Mouse (Mus musculus): ENCODE results near the gene Nek1. TPM values are rescaled to one million over a fixed set of nuclear protein-coding genes. Genes with fewer than 3 reads are reported as not detected.
"Not testable (repeated sequence)": the region's sequence is repeated elsewhere in the genome, so short reads cannot be mapped to it uniquely, and the experiment has no call there.

Gene Nek1
- polyA plus RNA-seq, 1 experiment from 2014 or later, result 21.1 TPM

DNA sequence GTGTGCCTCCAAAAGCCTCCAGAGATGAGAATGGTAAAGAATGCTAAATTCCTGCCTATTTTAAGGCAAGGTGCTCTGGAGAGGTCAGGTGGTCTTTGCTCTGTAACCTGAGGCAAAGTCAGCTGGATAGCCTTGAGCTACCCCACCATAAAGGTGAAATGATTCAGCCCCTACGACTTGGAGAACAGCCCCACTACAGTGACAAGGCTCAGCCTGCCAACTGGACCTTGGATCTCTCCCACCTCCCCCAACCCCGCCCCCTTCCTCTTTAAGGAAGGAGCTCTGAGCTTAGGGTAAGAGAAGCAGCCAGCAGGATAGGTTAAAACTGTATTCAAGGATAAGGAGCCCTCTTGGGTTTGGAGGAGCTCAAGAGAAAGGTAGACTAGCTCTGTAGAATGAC is 23.9 kb upstream of the Nek1 start:
- no peak overlapping the region for H3K27ac ChIP-seq (replicated peaks)
- DNase-seq (ENCODE audit: low spot score), result no peak
- H3K4me1 ChIP-seq, result 0 out of 2 replicates have a peak, but pooled peaks cover 3% of the 10 kb centered on the region
- H3K9me3 ChIP-seq, result no peaks in the 10 kb centered on the region
- WGBS, result 38% methylated on average over 2 of the region's 2 CpGs
- H3K36me3 ChIP-seq (replicated peaks), result no peaks in the 10 kb centered on the region
- H3K27me3 ChIP-seq (replicated peaks; ENCODE audit: low read depth, poor library complexity, severe bottlenecking), result no peaks in the 10 kb centered on the region
- no peak overlapping the region for H3K4me3 ChIP-seq

DNA sequence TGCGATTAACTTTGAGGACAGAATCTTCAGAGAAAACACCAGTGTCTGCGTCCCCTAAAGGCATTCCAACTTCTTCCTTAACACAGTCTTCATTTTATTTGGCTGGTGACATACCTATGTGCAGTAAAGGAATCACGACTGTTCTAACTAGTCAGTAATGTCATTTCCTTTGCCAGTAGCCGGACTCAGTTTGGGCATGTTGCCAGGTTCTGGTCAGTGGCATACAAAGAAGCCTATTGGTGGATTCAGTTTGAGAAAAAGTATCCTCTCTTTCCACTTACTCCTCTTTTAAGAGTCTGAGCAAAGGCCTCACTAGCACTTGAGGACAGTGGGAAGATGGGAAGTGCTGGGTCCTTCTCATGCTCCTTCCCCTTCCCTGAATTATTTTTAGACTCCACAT is 21.2 kb upstream of the Nek1 start:
- WGBS, result 84% methylated on average over 4 of the region's 4 CpGs
- Histone ChIP-seq H3K36me3 (replicated peaks) (no peaks in the 10 kb centered on the region), H3K27ac (replicated peaks) (no peak overlapping the region), H3K4me1 (0 out of 2 replicates have a peak, but pooled peaks cover 3% of the 10 kb centered on the region), H3K9me3 (no peaks in the 10 kb centered on the region), H3K4me3 (no peak overlapping the region), H3K27me3 (replicated peaks; ENCODE audit: low read depth, poor library complexity, severe bottlenecking) (no peaks in the 10 kb centered on the region)
- DNase-seq (ENCODE audit: low spot score), result no peak

DNA sequence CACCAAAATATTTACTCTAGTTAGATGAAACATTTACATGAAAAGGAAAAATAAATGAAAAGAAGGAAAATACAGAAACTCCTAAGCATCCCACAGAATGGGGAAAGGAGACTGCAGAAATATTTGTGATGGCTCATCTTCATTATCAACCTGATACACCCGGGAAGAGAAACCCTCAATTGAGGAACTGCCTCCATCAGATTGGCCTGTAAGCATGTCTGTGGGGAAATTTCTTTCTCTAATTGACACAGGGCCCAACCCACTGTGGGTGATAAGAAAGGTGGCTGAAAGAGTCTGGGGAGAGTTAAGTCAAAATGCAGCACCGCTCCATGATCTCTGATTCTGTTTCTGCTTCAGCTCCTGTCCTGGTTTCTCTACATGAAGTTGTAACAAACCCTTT is 19.5 kb upstream of the Nek1 start:
- WGBS, result 87% methylated on average over 2 of the region's 2 CpGs
- 0 out of 2 replicates have a peak, but pooled peaks cover 3% of the 10 kb centered on the region for H3K4me1 ChIP-seq
- no peak overlapping the region for H3K4me3 ChIP-seq
- no peaks in the 10 kb centered on the region for H3K9me3 ChIP-seq
- no peak overlapping the region for H3K27ac ChIP-seq (replicated peaks)
- no peak for DNase-seq (ENCODE audit: low spot score)
- no peaks in the 10 kb centered on the region for H3K36me3 ChIP-seq (replicated peaks)
- no peaks in the 10 kb centered on the region for H3K27me3 ChIP-seq (replicated peaks; ENCODE audit: low read depth, poor library complexity, severe bottlenecking)

DNA sequence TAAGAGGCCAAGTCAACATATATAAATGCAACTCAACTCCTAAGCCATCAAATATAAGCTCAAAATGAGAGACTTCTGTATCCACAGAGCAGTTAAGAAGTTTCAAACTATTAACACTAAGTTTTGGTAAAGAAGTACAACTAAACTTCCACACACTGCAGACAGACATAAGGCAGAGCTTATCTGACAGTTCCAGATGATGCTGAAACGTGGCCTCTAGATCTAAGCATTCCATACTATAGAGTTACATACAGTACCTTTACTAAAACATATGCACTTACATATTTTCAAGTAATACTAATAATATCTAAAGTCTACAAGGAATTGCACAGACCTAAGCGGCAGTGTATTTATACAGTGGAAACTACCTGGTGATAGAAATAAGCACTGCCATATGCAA is 18.2 kb upstream of the Nek1 start:
- no peak overlapping the region for H3K4me3 ChIP-seq
- no peak overlapping the region for H3K27ac ChIP-seq (replicated peaks)
- WGBS, result 90% methylated on average over 2 of the region's 2 CpGs
- no peaks in the 10 kb centered on the region for H3K36me3 ChIP-seq (replicated peaks)
- no peaks in the 10 kb centered on the region for H3K9me3 ChIP-seq
- H3K4me1 ChIP-seq, result no peaks in the 10 kb centered on the region
- no peak for DNase-seq (ENCODE audit: low spot score)
- H3K27me3 ChIP-seq (replicated peaks; ENCODE audit: low read depth, poor library complexity, severe bottlenecking), result no peaks in the 10 kb centered on the region

DNA sequence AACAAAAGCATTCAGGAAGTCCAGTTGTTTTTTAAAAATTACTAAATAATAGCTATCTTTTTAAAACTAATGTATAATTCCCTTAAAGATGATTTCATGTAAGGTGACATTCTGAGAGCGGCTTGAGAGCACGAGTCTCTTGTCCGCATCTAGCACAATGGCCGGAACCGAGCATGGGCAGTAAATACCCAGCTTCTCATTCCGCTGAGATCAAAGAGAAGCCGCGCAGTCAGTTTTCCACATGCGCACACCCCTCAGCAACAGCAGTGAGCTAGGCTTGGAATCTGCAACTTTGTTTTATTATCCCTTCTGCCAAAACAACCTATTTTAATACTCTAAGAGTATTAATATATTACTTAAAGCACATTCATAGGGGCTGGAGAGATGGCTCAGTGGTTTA is 16.2 kb upstream of the Nek1 start:
- WGBS, result 89% methylated on average over 9 of the region's 9 CpGs
- Histone ChIP-seq H3K4me1 (peaks cover 12% of the 10 kb centered on the region), H3K36me3 (replicated peaks) (no peaks in the 10 kb centered on the region), H3K27ac (replicated peaks) (no peak overlapping the region), H3K27me3 (replicated peaks; ENCODE audit: low read depth, poor library complexity, severe bottlenecking) (no peaks in the 10 kb centered on the region), H3K4me3 (no peak overlapping the region), H3K9me3 (no peaks in the 10 kb centered on the region)
- DNase-seq (ENCODE audit: low spot score), result no peak

DNA sequence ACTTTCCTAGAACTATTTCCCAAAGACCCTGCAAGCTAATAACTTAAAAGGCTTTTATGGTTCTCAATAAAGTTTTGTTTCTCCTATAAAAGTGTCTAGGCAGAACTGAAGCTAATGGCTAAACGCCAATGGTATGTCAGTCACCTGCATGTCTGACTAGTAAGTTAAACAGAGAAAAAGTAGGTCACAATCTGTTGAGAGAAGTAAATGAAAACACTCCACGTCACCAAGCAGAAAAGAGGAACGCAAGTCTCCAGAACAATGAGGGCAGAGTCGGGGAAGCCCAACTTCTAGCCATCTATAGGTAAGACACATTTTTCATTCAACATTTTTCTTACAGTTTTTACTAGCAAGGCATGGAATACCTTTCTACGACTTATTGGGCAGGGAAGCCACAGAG is 14.5 kb upstream of the Nek1 start:
- no peak for DNase-seq (ENCODE audit: low spot score)
- 87% methylated on average over 5 of the region's 5 CpGs for WGBS
- no peaks in the 10 kb centered on the region for H3K36me3 ChIP-seq (replicated peaks)

DNA sequence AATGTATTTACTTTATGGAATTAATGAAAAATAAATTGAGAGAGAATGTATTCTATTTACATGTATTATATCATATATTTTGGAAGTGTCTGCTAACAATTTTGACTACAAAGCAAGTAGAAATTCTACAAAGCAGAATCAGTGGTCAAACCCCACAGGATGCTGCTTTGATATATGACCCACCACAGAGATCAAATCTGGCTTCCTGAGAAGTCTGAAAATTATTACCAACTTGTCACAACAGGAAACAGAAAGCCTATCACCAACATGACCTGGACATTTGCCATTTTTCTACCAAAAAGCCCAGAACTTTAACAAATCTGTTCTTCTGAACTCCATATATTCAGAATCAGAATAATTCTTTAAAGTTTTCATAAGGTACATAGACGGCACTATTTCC is 11.6 kb upstream of the Nek1 start:
- Histone ChIP-seq H3K36me3 (replicated peaks) (no peaks in the 10 kb centered on the region), H3K4me3 (peak overlapping the region; percentile 84), H3K9me3 (0 out of 2 replicates have a peak, but pooled peaks cover 4% of the 10 kb centered on the region), H3K27me3 (replicated peaks; ENCODE audit: low read depth, poor library complexity, severe bottlenecking) (no peaks in the 10 kb centered on the region), H3K27ac (replicated peaks) (no peak overlapping the region), H3K4me1 (peaks cover 24% of the 10 kb centered on the region)
- no peak for DNase-seq (ENCODE audit: low spot score)
- WGBS, result 31% methylated on average over 1 of the region's 1 CpGs

More for the DNA sequence above, 14.5 kb upstream of the Nek1 start:
- Histone ChIP-seq H3K27ac (replicated peaks) (no peak overlapping the region), H3K4me3 (no peak overlapping the region), H3K27me3 (replicated peaks; ENCODE audit: low read depth, poor library complexity, severe bottlenecking) (no peaks in the 10 kb centered on the region), H3K4me1 (peaks cover 21% of the 10 kb centered on the region), H3K9me3 (no peaks in the 10 kb centered on the region)

DNA sequence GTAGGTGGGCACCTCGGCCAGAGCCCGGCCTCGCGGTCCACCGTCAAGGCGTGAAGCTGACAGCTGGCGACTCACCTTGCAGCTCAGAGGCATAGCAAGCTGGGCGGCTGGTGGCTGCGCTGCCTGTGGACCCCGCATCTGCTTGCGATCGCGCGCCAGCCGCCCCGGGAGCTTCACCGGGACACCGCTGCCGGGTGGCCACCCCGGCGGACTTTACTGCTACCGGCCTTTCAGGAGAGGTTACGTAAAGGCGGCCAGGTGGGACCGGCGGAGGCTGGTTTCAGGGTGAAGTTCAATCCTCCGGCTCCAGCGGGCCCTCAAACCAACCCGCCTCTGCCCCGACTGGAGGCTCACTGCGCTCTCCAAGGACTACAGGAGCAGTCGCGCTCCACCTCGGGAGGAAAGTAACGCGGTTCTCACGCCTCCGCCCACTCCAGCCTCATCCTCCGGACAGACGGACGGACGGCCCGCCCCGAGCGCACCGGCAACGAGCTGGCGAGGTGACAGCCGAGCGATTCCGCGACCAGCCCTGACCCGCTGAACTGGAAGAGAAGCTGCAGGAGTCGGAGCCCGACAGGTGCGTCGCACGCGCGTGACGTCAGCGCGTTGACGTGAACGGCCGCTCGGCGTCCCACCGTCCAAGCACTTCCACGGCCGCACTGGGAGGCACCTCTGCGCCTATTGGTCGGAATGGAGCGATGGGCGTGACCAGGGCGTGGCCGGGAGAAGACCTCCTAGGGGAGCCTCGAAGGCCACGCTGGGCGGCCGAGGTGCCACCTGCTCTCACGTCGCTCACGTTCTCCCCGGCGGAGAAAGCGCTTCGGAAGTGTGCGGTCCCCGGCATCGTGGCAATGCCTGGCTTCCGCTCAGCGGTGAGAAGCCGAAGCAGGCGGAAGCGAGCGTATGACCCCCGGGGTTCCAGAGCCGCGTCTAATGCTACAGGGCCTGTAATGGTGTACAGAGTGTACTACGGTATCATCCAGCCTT is 10.0 kb upstream of the Nek1 start, which contains the start of gene Clcn3:
Clcn3 (minus strand) TSS at position 600 of the 987 bp plus-strand sequence.
- Histone ChIP-seq H3K4me1 (peaks cover 24% of the 10 kb centered on the region), H3K9me3 (0 out of 2 replicates have a peak, but pooled peaks cover 4% of the 10 kb centered on the region), H3K4me3 (peak within 1 kb of the TSS; percentile 84), H3K36me3 (replicated peaks) (no peaks in the 10 kb centered on the region), H3K27ac (replicated peaks) (peak within 1 kb of the TSS; percentile 83), H3K27me3 (replicated peaks; ENCODE audit: low read depth, poor library complexity, severe bottlenecking) (no peaks in the 10 kb centered on the region)
- under 1% methylated on average over 101 of the region's 101 CpGs for WGBS
- DNase-seq (ENCODE audit: low spot score), result peak; percentile 99

DNA sequence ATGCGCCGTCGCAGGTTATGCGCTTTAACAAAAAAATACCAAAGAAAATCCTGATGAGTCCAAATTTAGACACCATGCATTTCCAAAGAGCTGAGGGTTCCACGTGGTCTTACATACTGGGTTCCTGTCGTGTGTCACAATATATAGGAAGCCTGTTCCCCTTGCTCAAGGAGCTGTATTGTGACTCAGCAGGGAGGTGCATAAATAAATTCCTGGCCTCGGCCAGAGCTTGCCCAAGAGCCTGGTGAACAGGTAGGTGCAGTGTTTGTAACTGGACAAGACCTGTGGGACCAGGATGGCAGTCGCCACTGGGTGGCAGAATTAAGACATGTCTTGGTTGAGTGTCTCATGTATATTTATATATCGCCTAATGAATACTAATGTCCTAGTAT is 9.3 kb upstream of the Nek1 start:
- Histone ChIP-seq H3K36me3 (replicated peaks) (no peaks in the 10 kb centered on the region), H3K27me3 (replicated peaks; ENCODE audit: low read depth, poor library complexity, severe bottlenecking) (no peaks in the 10 kb centered on the region), H3K4me3 (peak overlapping the region; percentile 84), H3K9me3 (0 out of 2 replicates have a peak, but pooled peaks cover 4% of the 10 kb centered on the region), H3K4me1 (peaks cover 24% of the 10 kb centered on the region), H3K27ac (replicated peaks) (peak overlapping the region; percentile 83)
- DNase-seq (ENCODE audit: low spot score), result peak; percentile 29
- WGBS, result 14% methylated on average over 9 of the region's 9 CpGs

DNA sequence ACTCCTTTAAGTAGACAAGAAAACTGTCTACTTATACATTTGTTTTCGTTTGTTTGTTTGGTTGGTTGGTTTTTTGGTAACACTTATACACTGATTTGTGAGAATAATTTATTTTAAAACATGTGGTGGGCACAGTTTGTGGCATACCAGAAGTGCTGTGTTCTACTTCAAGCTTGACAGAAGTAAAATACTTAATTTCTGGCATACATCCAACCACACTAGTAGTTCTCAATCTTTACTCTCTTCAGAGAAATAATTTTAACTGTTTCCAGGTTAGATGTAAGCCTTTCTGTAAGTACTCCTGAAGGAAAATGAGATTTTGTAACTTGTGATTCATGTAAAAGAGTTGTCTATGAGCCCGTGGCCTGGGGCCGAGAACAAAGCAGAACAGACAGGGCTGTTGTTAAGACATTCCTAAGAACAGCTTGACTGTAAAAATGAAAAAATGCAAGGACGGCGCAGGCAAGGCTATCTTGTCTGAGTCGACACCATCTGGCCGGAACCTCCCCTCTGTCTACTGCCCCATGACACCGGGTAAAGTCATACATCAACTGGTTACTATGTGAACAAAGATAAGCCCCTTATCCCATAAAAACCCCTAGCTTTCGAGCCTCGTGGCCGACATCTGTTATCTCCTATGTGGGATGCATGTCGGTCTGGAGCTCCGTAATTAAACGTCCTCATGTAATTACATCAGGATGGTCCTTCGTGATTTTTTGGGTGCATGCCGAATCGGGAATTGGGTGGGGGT is 8.6 kb upstream of the Nek1 start:
- H3K36me3 ChIP-seq (replicated peaks); H3K27ac ChIP-seq (replicated peaks); H3K9me3 ChIP-seq; DNase-seq (ENCODE audit: low spot score); H3K4me3 ChIP-seq; H3K27me3 ChIP-seq (replicated peaks; ENCODE audit: low read depth, poor library complexity, severe bottlenecking): not testable (repeated sequence)
- H3K4me1 ChIP-seq, result peaks cover 24% of the 10 kb centered on the region
- WGBS, result 91% methylated on average over 17 of the region's 17 CpGs

DNA sequence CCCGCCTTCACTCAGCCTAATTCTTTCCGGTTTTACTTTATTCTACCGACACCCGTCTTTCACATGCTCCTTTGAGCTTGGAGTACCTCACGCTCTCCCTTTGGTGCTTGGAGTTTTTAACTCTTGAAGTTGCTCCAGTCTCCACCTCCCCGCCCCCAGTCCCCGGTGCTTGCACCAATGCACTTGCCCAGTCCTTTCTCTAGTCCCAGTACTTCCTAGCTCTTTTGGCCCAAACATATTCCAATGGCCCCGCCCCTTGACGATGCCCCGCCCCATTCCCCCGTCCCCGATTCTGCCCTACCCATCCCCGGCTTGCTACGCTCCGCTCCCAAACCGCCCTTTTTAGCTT is 460 bp upstream of the Nek1 start:
- peak overlapping the region; percentile 88 for H3K27ac ChIP-seq (replicated peaks)
- under 1% methylated on average over 16 of the region's 16 CpGs for WGBS

DNA sequence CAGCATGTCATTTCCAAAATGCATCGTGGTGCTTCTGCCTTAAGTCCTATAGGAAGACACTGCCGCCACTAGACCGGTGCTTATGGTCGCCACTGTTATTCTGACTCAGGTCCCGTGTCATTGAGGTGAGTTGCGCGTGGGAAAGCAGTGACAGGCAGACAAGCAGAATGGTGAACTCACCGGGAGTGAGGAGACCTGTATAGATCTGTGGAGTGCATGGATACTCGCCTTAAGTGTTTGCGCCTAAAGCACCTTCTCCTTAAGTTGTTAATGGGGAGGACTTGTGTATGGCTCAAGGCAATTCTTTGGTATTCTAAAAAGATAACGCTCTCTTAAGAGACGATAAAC is 618 bp downstream of the Nek1 start:
- WGBS, result 7% methylated on average over 12 of the region's 12 CpGs
- H3K36me3 ChIP-seq (replicated peaks), result peaks cover 8% of the 10 kb centered on the region; the same call in 1 of the 2 replicates

More for the DNA sequence above, 460 bp upstream of the Nek1 start:
- H3K36me3 ChIP-seq (replicated peaks), result no peaks in the 10 kb centered on the region
- H3K4me3 ChIP-seq, result peak overlapping the region; percentile 80
- peak; percentile 91 for DNase-seq (ENCODE audit: low spot score)
- no peaks in the 10 kb centered on the region for H3K27me3 ChIP-seq (replicated peaks; ENCODE audit: low read depth, poor library complexity, severe bottlenecking)
- H3K4me1 ChIP-seq, result peaks cover 14% of the 10 kb centered on the region
- no peaks in the 10 kb centered on the region for H3K9me3 ChIP-seq

More for the DNA sequence above, 618 bp downstream of the Nek1 start:
- Histone ChIP-seq H3K27ac (replicated peaks) (peak overlapping the region; percentile 88), H3K27me3 (replicated peaks; ENCODE audit: low read depth, poor library complexity, severe bottlenecking) (no peaks in the 10 kb centered on the region), H3K4me3 (peak overlapping the region; percentile 80), H3K9me3 (peaks cover 7% of the 10 kb centered on the region; the same call in 1 of the 2 replicates), H3K4me1 (peaks cover 14% of the 10 kb centered on the region)
- DNase-seq (ENCODE audit: low spot score), result no peak

Data from embryonic facial prominence, embryonic 10.5 days (tissue).